Mouse (Mus musculus) spleen, adult 18-20 months (tissue): Measurements from ENCODE around the gene Mrps17.
"Not testable (repeated sequence)": the region's sequence is repeated elsewhere in the genome, so short reads cannot be mapped to it uniquely, and the experiment has no call there.

Source experiments
- DNase-seq, 2 experiments: peaks; one replicate each; pipeline ENCODE4 v3.0.0; 2022; ENCODE audit warnings: mixed read lengths in 2 of 2

Mrps17 gene

GRCm38 (mm10) chr5:129715326-129715861 lies at the start of gene Mrps17:
Gene Mrps17, plus strand, starts transcription at chr5:129715497.
- DNase-seq, result peak; percentile 85 to 89

GRCm38 (mm10) chr5:129666271-129666909 lies 48.9 kb upstream of the Mrps17 start:
- DNase-seq, result no peak

- DNase-seq, result no peak
These were observed 47.4 kb upstream of the Mrps17 start for GRCm38 (mm10) chr5:129667851-129668250.

GRCm38 (mm10) chr5:129669453-129670035 lies 45.8 kb upstream of the Mrps17 start:
- no peak for DNase-seq

- peak; percentile 27 to 62 for DNase-seq
These were observed 45.2 kb upstream of the Mrps17 start, which contains the start of gene Zfp11 for GRCm38 (mm10) chr5:129670036-129670458. Gene Zfp11, minus strand, starts transcription at chr5:129670099.

- not testable (repeated sequence) for DNase-seq
These were observed 30.2 kb upstream of the Mrps17 start for GRCm38 (mm10) chr5:129685141-129685540.

- no peak for DNase-seq
These were observed 27.7 kb upstream of the Mrps17 start for GRCm38 (mm10) chr5:129687621-129688020.

GRCm38 (mm10) chr5:129690528-129690927 lies 24.8 kb upstream of the Mrps17 start:
- no peak for DNase-seq

GRCm38 (mm10) chr5:129700506-129700905 lies 14.8 kb upstream of the Mrps17 start:
- no peak for DNase-seq

GRCm38 (mm10) chr5:129701706-129702105 lies 13.6 kb upstream of the Mrps17 start:
- DNase-seq, result no peak

GRCm38 (mm10) chr5:129703368-129703767 lies 11.9 kb upstream of the Mrps17 start:
- no peak for DNase-seq

- DNase-seq, result no peak
These were observed 6.9 kb upstream of the Mrps17 start, which contains the start of gene Sept14 for GRCm38 (mm10) chr5:129708412-129708811. Gene Sept14, minus strand, starts transcription at chr5:129708512.

GRCm38 (mm10) chr5:129717016-129717415 lies 1.7 kb downstream of the Mrps17 start:
- no peak for DNase-seq

- DNase-seq, result no peak
These were observed 4.9 kb downstream of the Mrps17 start for GRCm38 (mm10) chr5:129720176-129720575.

- DNase-seq, result no peak
These were observed 9.0 kb downstream of the Mrps17 start for GRCm38 (mm10) chr5:129724268-129724667.

- peak; percentile 87 to 95 for DNase-seq
These were observed 9.8 kb downstream of the Mrps17 start, which contains the start of gene Nipsnap2 for GRCm38 (mm10) chr5:129724834-129725773. Gene Nipsnap2, plus strand, starts transcription at chr5:129725063.

GRCm38 (mm10) chr5:129725774-129726392 lies 10.6 kb downstream of the Mrps17 start:
- DNase-seq, result peak in 1 of 2 experiments; percentile 18

- DNase-seq, result no peak
These were observed 11.5 kb downstream of the Mrps17 start for GRCm38 (mm10) chr5:129726784-129727183.

- DNase-seq, result no peak
These were observed 14.0 kb downstream of the Mrps17 start for GRCm38 (mm10) chr5:129729286-129729685.

- no peak for DNase-seq
These were observed 15.0 kb downstream of the Mrps17 start for GRCm38 (mm10) chr5:129730344-129730743.

GRCm38 (mm10) chr5:129731021-129731420 lies 15.7 kb downstream of the Mrps17 start:
- no peak for DNase-seq

- peak in 1 of 2 experiments; percentile 25 for DNase-seq
These were observed 25.7 kb downstream of the Mrps17 start for GRCm38 (mm10) chr5:129740976-129741375.
